Mouse (Mus musculus) Patski (cell line): ENCODE measurements around the gene Foxr1. TPM values are rescaled to one million over a fixed set of nuclear protein-coding genes. Genes with fewer than 3 reads are reported as not detected.

Experiments used
- ATAC-seq: fragments of 100-300 bp; one replicate; pipeline ENCODE4 v1.8.0; 2021
- CTCF ChIA-PET: fragments of 350-600 bp; sonication (Branson Sonifier 250); formaldehyde crosslinking; loops from one replicate; lab custom pipeline; 2022; ENCODE audit warnings: inconsistent platforms; lab: Charles Lee
- POLR2A ChIA-PET: fragments of 350-600 bp; sonication (Branson Sonifier 250); formaldehyde crosslinking; loops from one replicate; lab custom pipeline; 2022; ENCODE audit warnings: antibody characterized with exemption, inconsistent platforms; lab: Charles Lee
- DNase-seq: peaks from one replicate; pipeline ENCODE4 v3.0.0-alpha.2; 2011; ENCODE audit warnings: low read depth, low spot score
- H3K27me3 ChIP-seq: fragments of 371-371 bp; one replicate; pipeline ENCODE4 v1.5.1; 2021
- CTCF ChIP-seq: fragments of 100-300 bp; IDR thresholded peaks from one replicate; pipeline ENCODE4 v1.5.1; 2021
- in situ Hi-C: fragments of 300-500 bp; cut with MboI; formaldehyde crosslinking; loops from 3 replicates; pipeline ENCODE4 v1.11.1; 2018; ENCODE audit warnings: low pct_unique_long_range_greater_than_20kb, mixed read lengths
- polyA plus RNA-seq: library from polyadenylated mRNA; unstranded; gene quantifications from one replicate; pipeline ENCODE4 v1.2.3, GENCODE M21; 2021

Gene Foxr1
- polyA plus RNA-seq, 1 experiment from 2014 or later = not detected

- ATAC-seq (no peak), DNase-seq (no peak)
- ChIA-PET POLR2A (interaction anchor here (1.0 to 13.9 kb wide), 5 partner anchors 11 to 126 kb away, joined by 3 to 236 read pairs (median 4); partner anchors contain the start of gene Ddx6), CTCF (interaction anchor here (0.5 to 16.6 kb wide), 8 partner anchors 9 to 177 kb away, joined by 3 to 206 read pairs (median 3); no protein-coding TSS in a partner anchor)
- in situ Hi-C loops = no loop called here
- TF ChIP-seq CTCF = no peak
- no peaks in the 10 kb centered on the region for H3K27me3 ChIP-seq
Observed at GRCm38 (mm10) chr9:44478229-44478921, 37.4 kb upstream of the Foxr1 start.

- ATAC-seq (no peak), DNase-seq (no peak)
- H3K27me3 ChIP-seq = no peaks in the 10 kb centered on the region
- in situ Hi-C loops = no loop called here
- ChIA-PET POLR2A (interaction anchor here (0.7 to 13.9 kb wide), 5 partner anchors 10 to 88 kb away, joined by 3 to 236 read pairs (median 3); no protein-coding TSS in a partner anchor), CTCF (interaction anchor here (0.5 to 16.6 kb wide), 9 partner anchors 10 to 178 kb away, joined by 3 to 206 read pairs (median 4); partner anchors contain the start of gene Upk2)
- TF ChIP-seq CTCF = no peak
Observed at GRCm38 (mm10) chr9:44477339-44478228, 36.6 kb upstream of the Foxr1 start.

DNA sequence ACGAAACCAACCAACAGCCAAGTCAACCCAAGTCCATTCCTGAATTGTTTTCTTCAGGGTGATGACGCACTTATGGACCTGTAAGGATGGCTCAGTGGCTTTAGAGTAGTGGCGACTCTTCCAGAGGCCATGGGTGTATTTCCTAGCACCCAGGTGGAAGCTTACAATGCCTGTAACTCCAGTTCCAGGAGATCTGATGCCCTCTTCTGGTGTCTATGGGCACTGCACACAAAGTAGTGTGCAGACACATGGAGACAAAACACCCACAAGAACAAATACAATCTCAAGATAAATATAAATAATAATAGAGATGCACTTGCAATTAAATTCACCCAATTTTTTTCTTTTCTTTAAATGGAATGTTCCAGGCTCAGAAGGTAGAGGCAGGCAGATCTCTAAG lies 35.0 kb upstream of the Foxr1 start:
- ChIA-PET POLR2A (no interaction called here), CTCF (interaction anchor here (1.4 to 16.6 kb wide), 2 partner anchors 22 to 24 kb away, joined by 6 to 206 read pairs; partner anchors contain the start of gene Upk2)
- DNase-seq (no peak), ATAC-seq (no peak)
- no peak for TF ChIP-seq CTCF
- in situ Hi-C loops = no loop called here
- no peaks in the 10 kb centered on the region for H3K27me3 ChIP-seq

GRCm38 (mm10) chr9:44474327-44474726 lies 33.4 kb upstream of the Foxr1 start:
- peaks cover 5% of the 10 kb centered on the region for H3K27me3 ChIP-seq
- TF ChIP-seq CTCF = no peak
- in situ Hi-C loops = loop anchor here (5.0 kb wide), 1 partner anchor 38 kb away; no protein-coding TSS in a partner anchor
- ChIA-PET CTCF (interaction anchor here (16.6 kb wide), 1 partner anchor 26 kb away, joined by 206 read pairs; no protein-coding TSS in a partner anchor), POLR2A (no interaction called here)
- no peak for ATAC-seq
- no peak for DNase-seq

GRCm38 (mm10) chr9:44473184-44473583 lies 32.2 kb upstream of the Foxr1 start:
- no peak for TF ChIP-seq CTCF
- in situ Hi-C loops = loop anchor here (5.0 kb wide), 1 partner anchor 39 kb away; no protein-coding TSS in a partner anchor
- peaks cover 5% of the 10 kb centered on the region for H3K27me3 ChIP-seq
- ChIA-PET POLR2A (no interaction called here), CTCF (no interaction called here)
- DNase-seq = no peak
- ATAC-seq = no peak

DNA sequence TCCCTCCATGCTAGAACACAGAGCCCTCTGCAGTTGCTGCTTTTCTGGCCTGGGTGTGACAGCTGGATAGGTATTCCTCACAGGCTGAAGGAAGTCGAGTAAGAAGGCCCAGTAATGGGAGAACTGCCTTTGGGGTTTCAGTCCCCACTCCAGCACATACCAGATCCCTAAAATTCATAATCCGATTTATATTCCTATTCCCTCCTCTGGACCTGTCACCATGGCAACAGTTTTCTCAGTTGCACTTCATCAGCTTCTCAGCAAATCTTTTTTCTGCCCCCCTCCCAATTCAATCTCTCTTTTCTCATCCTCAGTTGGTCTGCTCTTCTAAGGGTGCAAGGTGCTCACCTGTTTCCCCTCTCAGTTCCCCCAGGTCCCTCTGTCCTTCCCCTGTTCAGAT lies 27.9 kb upstream of the Foxr1 start:
- no peak for TF ChIP-seq CTCF
- ChIA-PET POLR2A (interaction anchor here (1.1 kb wide), 1 partner anchor 10 kb away, joined by 3 read pairs; no protein-coding TSS in a partner anchor), CTCF (interaction anchor here (1.2 to 1.5 kb wide), 2 partner anchors 14 to 15 kb away, joined by 3 to 4 read pairs; partner anchors contain the start of gene Upk2)
- in situ Hi-C loops = no loop called here
- no peak for DNase-seq
- H3K27me3 ChIP-seq = peaks cover 18% of the 10 kb centered on the region
- no peak for ATAC-seq

- ChIA-PET POLR2A (interaction anchor here (0.5 to 1.1 kb wide), 2 partner anchors 9 kb away, joined by 3 read pairs; no protein-coding TSS in a partner anchor), CTCF (interaction anchor here (1.2 to 1.5 kb wide), 4 partner anchors 14 to 184 kb away, joined by 3 to 4 read pairs (median 4); partner anchors contain the start of gene Upk2)
- ATAC-seq (no peak), DNase-seq (no peak)
- in situ Hi-C loops = no loop called here
- peaks cover 18% of the 10 kb centered on the region for H3K27me3 ChIP-seq
- no peak for TF ChIP-seq CTCF
Observed at GRCm38 (mm10) chr9:44468224-44468623, 27.3 kb upstream of the Foxr1 start.

DNA sequence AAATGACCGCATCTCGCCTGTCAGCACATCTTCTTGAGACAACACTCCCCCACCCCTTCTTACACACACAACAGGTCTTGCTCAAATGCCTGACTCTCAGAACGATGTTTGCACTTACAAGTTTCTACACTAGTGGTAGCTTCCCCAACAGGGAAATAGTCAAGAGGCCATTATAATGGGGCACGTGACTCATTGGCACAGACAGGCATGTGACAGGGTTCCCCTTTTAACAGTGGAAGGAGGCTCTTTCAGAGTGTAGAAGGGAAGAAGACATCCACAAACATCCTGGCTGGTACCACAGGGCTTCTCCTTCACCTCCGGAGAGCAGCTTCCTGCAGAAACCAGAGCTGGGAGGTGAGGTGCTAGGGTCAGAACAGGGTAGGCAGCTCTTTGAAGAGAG lies 21.0 kb upstream of the Foxr1 start:
- TF ChIP-seq CTCF = no peak

DNA sequence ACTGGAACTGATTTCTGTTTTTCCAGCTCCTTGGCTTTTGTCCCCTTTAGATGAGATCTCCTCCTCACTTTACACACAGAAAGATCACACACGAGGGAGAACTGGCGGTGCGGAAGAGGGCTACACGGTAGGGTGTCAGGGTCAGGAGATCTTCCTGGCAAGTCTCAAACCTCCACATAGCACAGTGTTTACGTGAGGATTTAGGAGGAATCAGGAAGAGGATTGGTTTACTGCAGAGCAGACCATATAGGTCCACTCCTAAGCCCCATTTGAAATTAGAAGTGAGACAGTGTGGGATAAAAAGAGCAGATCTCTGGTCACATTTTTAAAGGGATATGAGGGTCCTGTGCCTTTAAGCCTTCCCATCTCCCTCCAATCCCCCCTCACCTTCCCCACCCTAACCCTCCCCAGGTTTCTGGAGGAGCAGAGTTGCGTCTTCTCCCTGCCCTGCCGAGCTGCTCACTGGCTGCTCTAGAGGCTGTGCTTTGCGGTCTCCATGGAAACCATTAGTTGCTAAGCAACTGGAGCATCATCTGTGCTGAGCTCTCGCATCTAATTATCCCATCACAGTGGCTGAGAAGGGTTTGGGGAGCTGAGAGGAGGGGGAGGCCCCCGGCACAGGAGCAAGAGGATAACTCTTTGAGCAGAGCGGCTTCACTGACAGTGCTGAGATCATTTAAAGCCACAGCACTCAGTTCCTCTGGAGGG lies 16.3 kb upstream of the Foxr1 start:
- ATAC-seq = no peak
- H3K27me3 ChIP-seq = peaks cover 4% of the 10 kb centered on the region
- in situ Hi-C loops = no loop called here
- ChIA-PET POLR2A (no interaction called here), CTCF (interaction anchor here (1.4 kb wide), 1 partner anchor 195 kb away, joined by 4 read pairs; no protein-coding TSS in a partner anchor)
- no peak for DNase-seq
- TF ChIP-seq CTCF = no peak

More for the DNA sequence above, 21.0 kb upstream of the Foxr1 start:
- DNase-seq (no peak), ATAC-seq (no peak)
- ChIA-PET CTCF (interaction anchor here (1.1 kb wide), 1 partner anchor 8 kb away, joined by 3 read pairs; no protein-coding TSS in a partner anchor), POLR2A (no interaction called here)
- in situ Hi-C loops = no loop called here
- H3K27me3 ChIP-seq = peaks cover 8% of the 10 kb centered on the region
